Mouse (Mus musculus): ENCODE measurements around the gene Rpl13a.
A peak's percentile ranks its signal among the peaks of the same experiment; 100 is the strongest.

- TF ChIP-seq CTCF (IDR thresholded peaks at IDR 0.05; ENCODE audit: control insufficient read depth, insufficient read depth, insufficient replicate concordance, low read depth, low read length) (peak; percentile 66; the same call in 1 of the 2 replicates), POLR2A (IDR thresholded peaks at IDR 0.05; ENCODE audit: control insufficient read depth, low read depth, low read length) (peak; percentile 94)
Observed at GRCm38 (mm10) chr7:45128624-45129246, at the start of gene Rpl13a.

All from testis, adult 2 months (tissue).